Mouse (Mus musculus): Measurements from ENCODE around the gene Chst2. TPM values are rescaled to one million over a fixed set of nuclear protein-coding genes. Genes with fewer than 3 reads are reported as not detected.

Gene Chst2
- polyA plus RNA-seq, 1 experiment: 1.0 TPM

DNA sequence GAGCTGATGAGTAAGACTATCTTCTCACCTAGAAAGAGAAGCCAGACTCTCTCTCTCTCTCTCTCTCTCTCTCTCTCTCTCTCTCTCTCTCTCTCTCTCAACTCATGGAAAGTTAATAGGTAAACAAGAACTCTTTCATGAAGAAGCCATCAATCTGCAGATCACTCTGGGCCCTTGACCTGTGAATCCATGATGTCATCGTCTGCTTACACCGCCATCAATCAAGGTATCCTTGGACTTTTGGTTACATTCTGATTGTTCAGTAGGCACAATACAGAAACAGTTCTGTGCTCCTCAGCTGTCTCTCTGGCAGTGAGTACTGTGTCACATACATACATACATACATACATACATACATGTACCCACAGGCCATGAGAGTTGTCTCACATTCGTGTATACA lies 16.6 kb downstream of the Chst2 start:
- Histone ChIP-seq H3K4me3 (replicated peaks; ENCODE audit: control insufficient read depth, low read depth, low read length) (no peak overlapping the region), H3K4me1 (ENCODE audit: control insufficient read depth, insufficient read depth, low read length) (no peaks in the 10 kb centered on the region), H3K27ac (ENCODE audit: control insufficient read depth, insufficient read depth, low read depth, low read length, poor library complexity) (no peak overlapping the region)
- TF ChIP-seq POLR2A (IDR thresholded peaks at IDR 0.05; ENCODE audit: borderline replicate concordance, control insufficient read depth, low read depth, low read length) (no peak), CTCF (IDR thresholded peaks at IDR 0.05; ENCODE audit: control insufficient read depth, insufficient read depth, low read length) (no peak)
- WGBS: 90% methylated on average over 3 of the region's 3 CpGs

DNA sequence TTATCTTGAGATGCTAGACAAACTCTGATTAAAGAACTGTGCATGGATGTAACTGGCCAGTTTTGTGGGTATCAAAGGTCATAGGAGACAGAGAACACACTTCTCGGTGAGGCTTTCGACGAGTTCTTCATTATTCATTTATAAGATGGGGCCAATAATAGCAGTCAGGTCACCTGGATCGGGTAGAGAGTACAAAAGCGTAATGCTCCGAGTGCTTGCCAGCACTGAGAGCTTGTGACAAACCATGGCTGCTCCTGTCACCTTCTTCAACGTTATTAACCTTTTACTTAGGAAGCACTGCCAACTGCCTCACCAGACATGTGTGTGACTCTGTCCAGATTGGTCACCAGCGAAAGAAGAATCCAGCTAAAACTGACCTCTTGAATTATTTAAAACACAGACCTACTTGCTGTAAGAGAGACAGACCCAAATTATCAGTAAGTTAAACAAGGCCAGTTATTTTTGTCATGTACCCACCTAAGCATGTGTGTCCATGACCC lies 18.6 kb downstream of the Chst2 start:
- WGBS: 83% methylated on average over 8 of the region's 8 CpGs
- TF ChIP-seq POLR2A (IDR thresholded peaks at IDR 0.05; ENCODE audit: borderline replicate concordance, control insufficient read depth, low read depth, low read length): no peak
- no peak for TF ChIP-seq CTCF (IDR thresholded peaks at IDR 0.05; ENCODE audit: control insufficient read depth, insufficient read depth, low read length)

DNA sequence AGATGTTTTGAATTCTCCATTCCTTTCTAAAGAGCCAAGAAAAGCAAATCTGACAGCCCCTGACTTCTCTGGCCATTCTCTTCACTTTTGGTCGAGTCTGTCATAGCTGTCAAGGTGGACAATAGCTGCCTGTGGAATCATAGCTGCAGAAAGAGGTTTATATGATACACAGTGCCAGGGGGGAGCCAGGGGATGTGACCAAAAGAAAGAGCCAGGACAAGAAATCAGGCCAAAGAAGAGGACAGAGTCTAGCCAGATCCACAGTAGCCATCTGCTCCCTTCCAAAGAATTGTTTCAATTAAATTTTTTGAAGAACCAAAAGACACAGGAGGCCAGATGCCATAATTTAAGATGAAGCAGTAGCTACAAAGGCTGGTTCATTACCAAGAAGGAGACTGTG lies 30.6 kb downstream of the Chst2 start:
- no peak overlapping the region for H3K4me3 ChIP-seq (replicated peaks; ENCODE audit: control insufficient read depth, low read depth, low read length)
- H3K27ac ChIP-seq (ENCODE audit: control insufficient read depth, insufficient read depth, low read depth, low read length, poor library complexity): no peak overlapping the region
- H3K4me1 ChIP-seq (ENCODE audit: control insufficient read depth, insufficient read depth, low read length): no peaks in the 10 kb centered on the region
- TF ChIP-seq CTCF (IDR thresholded peaks at IDR 0.05; ENCODE audit: control insufficient read depth, insufficient read depth, low read length): no peak
- TF ChIP-seq POLR2A (IDR thresholded peaks at IDR 0.05; ENCODE audit: borderline replicate concordance, control insufficient read depth, low read depth, low read length): no peak
- WGBS: 52% methylated on average over 1 of the region's 1 CpGs

More for the DNA sequence above, 18.6 kb downstream of the Chst2 start:
- Histone ChIP-seq H3K4me3 (replicated peaks; ENCODE audit: control insufficient read depth, low read depth, low read length) (no peak overlapping the region), H3K27ac (ENCODE audit: control insufficient read depth, insufficient read depth, low read depth, low read length, poor library complexity) (no peak overlapping the region), H3K4me1 (ENCODE audit: control insufficient read depth, insufficient read depth, low read length) (no peaks in the 10 kb centered on the region)

DNA sequence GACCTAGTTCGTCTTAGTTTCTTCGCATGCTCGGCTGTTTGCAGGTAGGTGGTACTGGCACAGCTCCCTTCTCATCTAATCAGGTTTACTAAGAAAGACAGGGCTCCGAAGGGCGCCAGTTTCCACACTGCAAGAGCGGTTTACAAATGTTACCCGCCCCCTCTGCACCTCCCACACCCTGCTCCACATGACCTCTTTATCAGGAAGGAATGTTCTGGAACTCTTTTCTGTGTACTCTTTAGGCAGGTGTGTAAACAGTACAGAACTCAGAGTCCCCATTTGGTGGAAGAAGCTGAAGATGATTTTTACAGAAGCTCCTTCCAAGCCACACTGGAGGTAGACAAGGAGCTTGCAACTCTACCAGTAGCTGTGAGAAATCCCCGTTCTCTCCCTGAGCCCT lies 31.2 kb downstream of the Chst2 start:
- 81% methylated on average over 8 of the region's 8 CpGs for WGBS
- no peak overlapping the region for H3K27ac ChIP-seq (ENCODE audit: control insufficient read depth, insufficient read depth, low read depth, low read length, poor library complexity)
- no peaks in the 10 kb centered on the region for H3K4me1 ChIP-seq (ENCODE audit: control insufficient read depth, insufficient read depth, low read length)
- H3K4me3 ChIP-seq (replicated peaks; ENCODE audit: control insufficient read depth, low read depth, low read length): no peak overlapping the region
- no peak for TF ChIP-seq POLR2A (IDR thresholded peaks at IDR 0.05; ENCODE audit: borderline replicate concordance, control insufficient read depth, low read depth, low read length)
- no peak for TF ChIP-seq CTCF (IDR thresholded peaks at IDR 0.05; ENCODE audit: control insufficient read depth, insufficient read depth, low read length)

DNA sequence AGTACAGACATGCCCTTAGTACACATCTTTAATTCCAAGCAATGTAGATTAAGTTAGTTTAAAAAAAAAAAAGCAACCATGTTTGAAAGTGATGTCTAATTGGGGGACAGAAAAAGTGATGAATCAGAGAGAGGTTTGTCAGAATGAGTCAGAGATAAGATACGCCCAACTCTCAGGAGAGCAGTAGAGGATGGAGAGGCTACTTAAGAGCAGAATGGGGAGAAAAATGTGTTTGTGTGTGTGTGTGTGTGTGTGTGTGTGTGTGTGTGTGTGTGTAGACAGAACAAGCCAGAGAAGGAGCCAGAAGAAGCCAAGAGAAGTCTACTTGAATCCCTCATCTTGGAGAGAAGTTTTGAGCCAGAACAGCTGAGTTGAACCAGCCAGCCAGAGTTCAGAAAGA lies 32.8 kb downstream of the Chst2 start:
- H3K27ac ChIP-seq (ENCODE audit: control insufficient read depth, insufficient read depth, low read depth, low read length, poor library complexity): no peak overlapping the region
- no peaks in the 10 kb centered on the region for H3K4me1 ChIP-seq (ENCODE audit: control insufficient read depth, insufficient read depth, low read length)
- H3K4me3 ChIP-seq (replicated peaks; ENCODE audit: control insufficient read depth, low read depth, low read length): no peak overlapping the region
- 83% methylated on average over 1 of the region's 1 CpGs for WGBS
- no peak for TF ChIP-seq CTCF (IDR thresholded peaks at IDR 0.05; ENCODE audit: control insufficient read depth, insufficient read depth, low read length)

DNA sequence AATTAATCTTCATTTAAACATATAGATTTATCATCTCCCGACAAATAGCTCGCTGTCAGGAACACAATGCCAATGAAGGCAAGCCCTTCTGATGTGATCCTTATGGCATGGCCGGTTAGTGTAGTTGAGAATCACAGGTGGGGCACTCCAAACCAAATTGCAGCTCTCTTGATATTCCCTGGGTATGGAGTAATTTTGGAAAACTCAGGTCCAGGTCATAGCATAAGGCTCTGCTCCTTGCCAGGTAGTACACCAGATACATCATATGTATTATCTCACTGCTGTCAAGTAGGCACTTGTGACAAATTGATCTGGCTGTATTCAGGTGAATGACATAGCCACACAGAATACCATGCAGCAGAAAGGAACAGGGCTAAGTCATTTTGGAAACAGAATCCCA lies 40.6 kb downstream of the Chst2 start:
- no peak overlapping the region for H3K4me3 ChIP-seq (replicated peaks; ENCODE audit: control insufficient read depth, low read depth, low read length)
- no peak for TF ChIP-seq CTCF (IDR thresholded peaks at IDR 0.05; ENCODE audit: control insufficient read depth, insufficient read depth, low read length)
- no peak for TF ChIP-seq POLR2A (IDR thresholded peaks at IDR 0.05; ENCODE audit: borderline replicate concordance, control insufficient read depth, low read depth, low read length)
- H3K27ac ChIP-seq (ENCODE audit: control insufficient read depth, insufficient read depth, low read depth, low read length, poor library complexity): no peak overlapping the region
- WGBS: 84% methylated on average over 3 of the region's 3 CpGs
- H3K4me1 ChIP-seq (ENCODE audit: control insufficient read depth, insufficient read depth, low read length): no peaks in the 10 kb centered on the region

DNA sequence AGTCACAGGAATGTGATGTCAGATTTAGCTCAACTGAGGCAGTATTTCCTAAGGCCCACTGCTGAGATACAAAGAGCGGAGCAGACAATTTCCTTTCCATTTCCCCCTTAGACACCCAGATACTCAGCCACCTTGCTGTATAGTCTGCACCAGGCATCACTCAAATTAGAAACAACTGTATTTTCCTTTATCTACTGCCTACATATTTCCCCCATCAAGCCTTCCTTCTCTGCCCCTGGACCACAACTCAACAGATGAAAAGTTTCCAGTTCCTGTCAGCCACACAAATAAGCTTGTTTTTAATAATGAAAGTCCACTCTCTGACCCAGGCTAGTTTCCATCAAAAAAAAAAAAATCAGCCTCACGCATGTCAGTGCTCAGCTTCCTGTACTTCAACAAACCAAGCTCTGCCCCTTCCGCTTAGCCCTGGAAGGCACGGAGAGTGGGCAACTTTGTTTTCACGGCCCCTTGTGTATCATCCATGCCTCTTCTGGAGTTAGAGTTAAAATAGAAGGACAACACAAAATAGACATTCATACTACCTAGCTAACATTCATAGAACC lies 52.6 kb downstream of the Chst2 start:
- Histone ChIP-seq H3K27ac (ENCODE audit: control insufficient read depth, insufficient read depth, low read depth, low read length, poor library complexity) (no peak overlapping the region), H3K4me3 (replicated peaks; ENCODE audit: control insufficient read depth, low read depth, low read length) (no peak overlapping the region), H3K4me1 (ENCODE audit: control insufficient read depth, insufficient read depth, low read length) (no peaks in the 10 kb centered on the region)
- whole genome bisulfite sequencing: 30% methylated on average over 5 of the region's 5 CpGs
- TF ChIP-seq POLR2A (IDR thresholded peaks at IDR 0.05; ENCODE audit: borderline replicate concordance, control insufficient read depth, low read depth, low read length) (no peak), CTCF (IDR thresholded peaks at IDR 0.05; ENCODE audit: control insufficient read depth, insufficient read depth, low read length) (no peak)

DNA sequence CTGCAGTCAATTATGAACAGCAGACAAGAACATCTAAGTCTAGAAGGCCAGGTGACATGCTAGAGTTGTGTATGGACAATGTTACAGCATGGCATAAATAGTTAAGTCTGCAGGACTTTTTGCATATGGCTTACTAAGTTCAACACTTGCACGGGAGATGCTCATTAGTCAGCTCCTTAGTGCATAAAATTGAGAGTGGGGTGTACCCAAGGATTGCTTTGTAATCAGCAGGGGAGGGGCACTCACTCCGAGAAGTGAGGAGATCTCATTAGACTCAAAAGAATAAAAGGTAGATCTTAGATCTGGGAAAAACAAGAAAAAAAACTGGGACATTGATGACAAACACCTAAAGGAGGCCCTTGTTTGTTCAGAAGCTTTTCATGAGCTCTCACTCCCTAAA lies 54.6 kb downstream of the Chst2 start:
- Histone ChIP-seq H3K27ac (ENCODE audit: control insufficient read depth, insufficient read depth, low read depth, low read length, poor library complexity) (no peak overlapping the region), H3K4me1 (ENCODE audit: control insufficient read depth, insufficient read depth, low read length) (no peaks in the 10 kb centered on the region), H3K4me3 (replicated peaks; ENCODE audit: control insufficient read depth, low read depth, low read length) (no peak overlapping the region)
- WGBS: 81% methylated on average over 2 of the region's 2 CpGs
- TF ChIP-seq POLR2A (IDR thresholded peaks at IDR 0.05; ENCODE audit: borderline replicate concordance, control insufficient read depth, low read depth, low read length): no peak
- TF ChIP-seq CTCF (IDR thresholded peaks at IDR 0.05; ENCODE audit: control insufficient read depth, insufficient read depth, low read length): no peak

DNA sequence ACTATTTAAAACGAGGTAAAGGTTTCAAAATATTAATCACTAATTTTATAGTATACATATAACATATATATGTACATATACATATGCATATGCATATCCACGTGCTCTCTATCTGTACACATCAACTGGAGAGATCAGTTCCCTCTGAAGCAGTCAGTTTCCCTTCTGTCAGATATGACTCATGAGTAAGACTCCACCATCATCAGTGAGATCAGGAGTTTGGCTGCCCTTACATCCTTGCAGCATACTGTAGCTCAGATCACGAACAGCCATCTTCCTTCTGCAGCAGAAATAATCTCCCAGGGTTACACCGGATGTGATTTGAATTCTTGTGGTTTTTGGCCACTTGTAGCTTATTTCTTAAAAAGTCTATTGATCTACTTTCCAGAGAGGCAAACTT lies 56.0 kb downstream of the Chst2 start:
- WGBS: 29% methylated on average over 4 of the region's 4 CpGs
- H3K27ac ChIP-seq (ENCODE audit: control insufficient read depth, insufficient read depth, low read depth, low read length, poor library complexity): no peak overlapping the region
- no peak overlapping the region for H3K4me3 ChIP-seq (replicated peaks; ENCODE audit: control insufficient read depth, low read depth, low read length)
- no peaks in the 10 kb centered on the region for H3K4me1 ChIP-seq (ENCODE audit: control insufficient read depth, insufficient read depth, low read length)
- TF ChIP-seq POLR2A (IDR thresholded peaks at IDR 0.05; ENCODE audit: borderline replicate concordance, control insufficient read depth, low read depth, low read length): no peak
- TF ChIP-seq CTCF (IDR thresholded peaks at IDR 0.05; ENCODE audit: control insufficient read depth, insufficient read depth, low read length): no peak

Other genes with a start within 250 kb of the Chst2 start
- 63.8 and 79.3 TPM in 2 replicates for gene U2surp, start 105.3 kb upstream of the Chst2 start, polyA plus RNA-seq (2011; ENCODE audit: insufficient read depth, insufficient read length, low replicate concordance, missing spikeins)
- gene Paqr9, start 152.9 kb upstream of the Chst2 start, polyA plus RNA-seq (2011; ENCODE audit: insufficient read depth, insufficient read length, low replicate concordance, missing spikeins): 17.0 and 17.9 TPM in 2 replicates
- gene Pcolce2, start 230.9 kb upstream of the Chst2 start, polyA plus RNA-seq (2011; ENCODE audit: insufficient read depth, insufficient read length, low replicate concordance, missing spikeins): 1.6 TPM in 1 of 2 replicates, not detected in the other